Mouse (Mus musculus) lung, embryonic 14.5 days (tissue): Measurements from ENCODE around the gene Lrmda. TPM values are rescaled to one million over a fixed set of nuclear protein-coding genes. Genes with fewer than 3 reads are reported as not detected.

Experiments
- ATAC-seq: fragments of 200-750 bp; cut with Nextera tagmentation; 2 replicates; pipeline ENCODE4 v1.8.0; 2017; ENCODE audit warnings: mild to moderate bottlenecking, moderate TSS enrichment, moderate library complexity; ENCODE audit not compliant: insufficient read depth
- DNase-seq: peaks from one replicate; pipeline ENCODE4 v3.0.0-alpha.2; 2015
- H3K27ac ChIP-seq: fragments of 300-500 bp; sonication (generic); 2 replicates; pipeline ENCODE4 v1.5.1; 2014; ENCODE audit warnings: low read depth, mild to moderate bottlenecking, moderate library complexity
- H3K27me3 ChIP-seq: fragments of 300-500 bp; sonication (generic); 2 replicates; pipeline ENCODE4 v1.6.1; 2014; ENCODE audit warnings: low read length, control low read depth; ENCODE audit not compliant: insufficient read depth
- H3K36me3 ChIP-seq: fragments of 300-500 bp; sonication (generic); 2 replicates; pipeline ENCODE4 v1.6.1; 2014; ENCODE audit warnings: control low read depth; ENCODE audit not compliant: insufficient read depth
- H3K4me1 ChIP-seq: fragments of 300-500 bp; sonication (generic); 2 replicates; pipeline ENCODE4 v1.6.1; 2014; ENCODE audit warnings: antibody characterized with exemption, control low read depth; ENCODE audit not compliant: insufficient read depth
- H3K4me2 ChIP-seq: fragments of 300-500 bp; sonication (generic); 2 replicates; pipeline ENCODE4 v1.6.1; 2014; ENCODE audit warnings: mild to moderate bottlenecking
- H3K4me3 ChIP-seq: fragments of 300-500 bp; sonication (generic); 2 replicates; pipeline ENCODE4 v1.5.1; 2014; ENCODE audit warnings: low read depth, low read length
- H3K9ac ChIP-seq: fragments of 300-500 bp; sonication (generic); 2 replicates; pipeline ENCODE4 v1.6.1; 2014
- H3K9me3 ChIP-seq: fragments of 300-500 bp; sonication (generic); 2 replicates; pipeline ENCODE4 v1.6.1; 2016; ENCODE audit warnings: low read depth, low read length, control low read depth
- CTCF ChIP-seq: IDR thresholded peaks from 2 replicates; pipeline ENCODE4 v1.5.1; 2016; ENCODE audit warnings: antibody characterized with exemption, low read depth
- WGBS: fragments of 180-500 bp; shearing (Covaris S2); extraction: QIAGEN DNeasy Blood & Tissue Kit; methylation state at CpG from one replicate; pipeline ENCODE4 v1.1.7; 2014; 5-methylcytosine and 5-hydroxymethylcytosine counted together
- polyA plus RNA-seq: library from polyadenylated mRNA; unstranded; fragments of >200 nt; fragmentation: Nextera tagmentation; extraction: Ambion mirVana; gene quantifications from 2 replicates; pipeline ENCODE4 v1.2.1, GENCODE M21; 2014

Lrmda gene
- polyA plus RNA-seq, 1 experiment from 2014 or later = 1.1 TPM

- Histone ChIP-seq H3K27me3 (no peaks in the 10 kb centered on the region), H3K4me3 (no peak overlapping the region), H3K9me3 (no peaks in the 10 kb centered on the region), H3K4me1 (peaks cover 6% of the 10 kb centered on the region; the same call in 1 of the 2 replicates), H3K27ac (no peak overlapping the region), H3K4me2 (no peak overlapping the region), H3K9ac (no peak overlapping the region), H3K36me3 (no peaks in the 10 kb centered on the region)
- no peak for TF ChIP-seq CTCF
- 76% methylated on average over 4 of the region's 4 CpGs for WGBS
- ATAC-seq = no peak
- no peak for DNase-seq
Measured at GRCm38 (mm10) chr14:22023533-22023932, 4.0 kb downstream of the Lrmda start.

- peaks cover 6% of the 10 kb centered on the region; the same call in 1 of the 2 replicates for H3K4me1 ChIP-seq
- WGBS = 46% methylated on average over 3 of the region's 3 CpGs
- no peak overlapping the region for H3K27ac ChIP-seq
- DNase-seq = peak; percentile 64
- no peak overlapping the region for H3K4me3 ChIP-seq
- H3K27me3 ChIP-seq = no peaks in the 10 kb centered on the region
- no peaks in the 10 kb centered on the region for H3K36me3 ChIP-seq
- H3K4me2 ChIP-seq = no peak overlapping the region
- H3K9ac ChIP-seq = no peak overlapping the region
- no peaks in the 10 kb centered on the region for H3K9me3 ChIP-seq
- TF ChIP-seq CTCF = no peak
- 0 out of 2 replicates have a peak, but pooled peaks have one; percentile 31 for ATAC-seq
Measured at GRCm38 (mm10) chr14:22035900-22036299, 16.4 kb downstream of the Lrmda start.

DNA sequence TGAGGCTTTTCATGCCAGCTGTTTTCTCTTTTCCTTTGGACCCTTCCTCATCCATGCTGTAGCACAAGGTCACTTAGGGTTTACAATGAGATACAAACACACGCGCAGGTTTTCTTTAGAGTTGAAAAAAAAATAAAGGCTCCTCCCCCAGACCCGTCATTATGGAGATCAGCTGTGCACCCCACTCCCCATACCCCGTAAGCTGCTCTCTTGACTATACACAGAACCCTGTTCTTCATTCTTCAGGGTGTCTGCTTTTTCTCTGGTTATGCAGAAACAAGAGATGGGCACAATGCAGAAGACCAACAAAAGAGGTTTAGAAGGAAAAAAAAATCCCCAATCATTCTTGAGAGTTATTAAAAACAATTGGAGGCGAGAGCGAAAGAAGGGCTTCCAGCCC, 16.8 kb downstream of the Lrmda start:
- DNase-seq (no peak), ATAC-seq (no peak)
- no peak for TF ChIP-seq CTCF
- Histone ChIP-seq H3K9me3 (no peaks in the 10 kb centered on the region), H3K4me1 (peaks cover 6% of the 10 kb centered on the region; the same call in 1 of the 2 replicates), H3K4me3 (no peak overlapping the region), H3K9ac (no peak overlapping the region), H3K27ac (no peak overlapping the region), H3K36me3 (no peaks in the 10 kb centered on the region), H3K27me3 (no peaks in the 10 kb centered on the region), H3K4me2 (no peak overlapping the region)
- WGBS = 53% methylated on average over 6 of the region's 6 CpGs

DNA sequence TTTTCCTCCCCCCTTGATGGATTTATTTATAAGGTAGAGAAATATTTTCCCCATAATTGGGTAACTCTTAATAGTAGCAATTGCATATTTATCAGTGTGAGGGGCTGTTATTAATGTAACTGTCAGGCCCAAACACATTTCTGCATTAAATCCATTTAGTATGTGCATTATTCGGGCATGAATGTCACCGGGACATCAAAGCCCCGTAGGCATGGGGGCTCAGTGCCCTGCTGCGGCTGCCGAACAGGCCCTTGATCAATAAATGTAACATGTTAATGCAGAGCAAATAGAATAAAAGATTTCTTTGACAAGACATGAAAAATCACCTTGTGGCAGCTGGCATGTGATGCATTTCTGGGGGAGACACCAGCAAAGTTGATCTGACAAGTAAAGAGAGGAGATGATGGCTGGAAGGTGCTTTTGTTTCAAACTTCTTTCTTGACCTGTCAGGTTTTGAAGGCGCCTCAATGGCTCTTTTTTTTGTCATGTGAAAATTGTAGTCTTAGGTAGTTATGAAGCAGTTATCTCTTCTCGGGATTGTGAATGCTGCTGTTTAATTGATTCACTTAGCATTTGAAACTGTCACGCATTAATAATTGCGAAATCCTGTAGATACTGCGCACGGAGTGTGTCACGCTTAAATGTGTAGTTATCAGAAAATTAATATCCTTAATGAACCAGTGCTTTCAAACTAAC, 17.4 kb downstream of the Lrmda start:
- no peak for TF ChIP-seq CTCF
- 69% methylated on average over 12 of the region's 12 CpGs for WGBS
- Histone ChIP-seq H3K36me3 (no peaks in the 10 kb centered on the region), H3K27ac (no peak overlapping the region), H3K4me1 (peaks cover 6% of the 10 kb centered on the region; the same call in 1 of the 2 replicates), H3K9ac (no peak overlapping the region), H3K9me3 (no peaks in the 10 kb centered on the region), H3K4me2 (no peak overlapping the region), H3K4me3 (no peak overlapping the region), H3K27me3 (no peaks in the 10 kb centered on the region)
- ATAC-seq (no peak), DNase-seq (no peak)

- Histone ChIP-seq H3K9me3 (no peaks in the 10 kb centered on the region), H3K4me1 (peaks cover 6% of the 10 kb centered on the region; the same call in 1 of the 2 replicates), H3K27ac (no peak overlapping the region), H3K9ac (no peak overlapping the region), H3K36me3 (no peaks in the 10 kb centered on the region), H3K4me2 (no peak overlapping the region), H3K4me3 (no peak overlapping the region), H3K27me3 (no peaks in the 10 kb centered on the region)
- no peak for TF ChIP-seq CTCF
- WGBS = 74% methylated on average over 16 of the region's 16 CpGs
- no peak for DNase-seq
- no peak for ATAC-seq
Measured at GRCm38 (mm10) chr14:22037498-22038131, 18.1 kb downstream of the Lrmda start.

DNA sequence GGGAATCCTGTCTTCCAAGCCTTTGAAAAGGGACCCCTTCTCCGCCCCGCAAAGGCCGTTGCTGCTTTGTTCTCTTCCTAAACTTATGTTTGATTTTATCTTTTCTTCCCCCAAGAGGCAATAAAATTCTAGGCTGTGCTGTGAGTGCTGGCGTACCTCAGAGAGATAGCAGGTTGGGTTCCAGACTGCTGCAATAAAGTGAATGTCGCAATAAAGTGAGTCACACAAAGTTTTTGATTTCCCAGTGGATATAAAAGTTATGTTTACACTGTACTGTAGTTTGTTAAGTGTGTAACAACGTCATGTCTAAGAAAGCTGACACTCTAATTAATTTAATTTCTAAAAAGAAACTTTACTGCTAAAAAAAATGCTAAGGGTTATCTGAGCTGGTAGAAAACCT, 22.6 kb downstream of the Lrmda start:
- no peaks in the 10 kb centered on the region for H3K36me3 ChIP-seq
- H3K4me2 ChIP-seq = no peak overlapping the region
- no peaks in the 10 kb centered on the region for H3K4me1 ChIP-seq
- no peak overlapping the region for H3K9ac ChIP-seq
- DNase-seq = no peak
- TF ChIP-seq CTCF = no peak
- no peak overlapping the region for H3K4me3 ChIP-seq
- 78% methylated on average over 6 of the region's 6 CpGs for WGBS
- no peak for ATAC-seq
- no peaks in the 10 kb centered on the region for H3K27me3 ChIP-seq
- H3K9me3 ChIP-seq = no peaks in the 10 kb centered on the region
- H3K27ac ChIP-seq = no peak overlapping the region

- Histone ChIP-seq H3K27me3 (no peaks in the 10 kb centered on the region), H3K36me3 (no peaks in the 10 kb centered on the region), H3K9ac (no peak overlapping the region), H3K9me3 (no peaks in the 10 kb centered on the region), H3K4me2 (no peak overlapping the region), H3K4me3 (no peak overlapping the region), H3K27ac (no peak overlapping the region), H3K4me1 (peaks cover 1% of the 10 kb centered on the region; the same call in 1 of the 2 replicates)
- no peak for TF ChIP-seq CTCF
- peak; percentile 47 for DNase-seq
- no peak for ATAC-seq
- 52% methylated on average over 5 of the region's 5 CpGs for WGBS
Measured at GRCm38 (mm10) chr14:22043420-22043819, 23.9 kb downstream of the Lrmda start.
